Mouse (Mus musculus) lung, embryonic 16.5 days (tissue): ENCODE data around the gene Pgk1. TPM values are rescaled to one million over a fixed set of nuclear protein-coding genes. Genes with fewer than 3 reads are reported as not detected.
A peak's percentile ranks its signal among the peaks of the same experiment; 100 is the strongest.

ENCODE experiments used
- ATAC-seq: fragments of 200-750 bp; cut with Nextera tagmentation; 2 replicates; pipeline ENCODE4 v1.8.0; 2017; ENCODE audit warnings: low read depth, mild to moderate bottlenecking, moderate library complexity
- H3K27ac ChIP-seq: fragments of 300-500 bp; sonication (generic); 2 replicates; pipeline ENCODE4 v1.5.1; 2014; ENCODE audit warnings: mild to moderate bottlenecking, control low read depth, low read length
- H3K27me3 ChIP-seq: fragments of 300-500 bp; sonication (generic); 2 replicates; pipeline ENCODE4 v1.6.1; 2014; ENCODE audit warnings: low read depth, low read length, mixed read lengths; ENCODE audit not compliant: control insufficient read depth, insufficient read depth
- H3K36me3 ChIP-seq: fragments of 300-500 bp; sonication (generic); 2 replicates; pipeline ENCODE4 v1.6.1; 2014; ENCODE audit warnings: low read length; ENCODE audit not compliant: control insufficient read depth, insufficient read depth
- H3K4me1 ChIP-seq: fragments of 300-500 bp; sonication (generic); replicated peaks from 2 replicates; pipeline ENCODE4 v1.6.1; 2014; ENCODE audit warnings: low read length, mixed read lengths; ENCODE audit not compliant: control insufficient read depth, insufficient read depth
- H3K4me2 ChIP-seq: fragments of 300-500 bp; sonication (generic); 2 replicates; pipeline ENCODE4 v1.6.1; 2014; ENCODE audit warnings: low read depth, low read length, control low read depth
- H3K4me3 ChIP-seq: fragments of 300-500 bp; sonication (generic); 2 replicates; pipeline ENCODE4 v1.5.1; 2014; ENCODE audit warnings: mild to moderate bottlenecking, low read length, control low read depth
- H3K9ac ChIP-seq: fragments of 300-500 bp; sonication (generic); 2 replicates; pipeline ENCODE4 v1.6.1; 2014; ENCODE audit warnings: low read length, control low read depth
- H3K9me3 ChIP-seq: fragments of 300-500 bp; sonication (generic); 2 replicates; pipeline ENCODE4 v1.6.1; 2016; ENCODE audit warnings: low read length; ENCODE audit not compliant: control insufficient read depth
- WGBS: fragments of 180-500 bp; shearing (Covaris S2); extraction: QIAGEN DNeasy Blood & Tissue Kit; methylation state at CpG from one replicate; pipeline ENCODE4 v1.1.7; 2014; 5-methylcytosine and 5-hydroxymethylcytosine counted together
- polyA plus RNA-seq: library from polyadenylated mRNA; unstranded; fragments of >200 nt; fragmentation: Nextera tagmentation; extraction: Ambion mirVana; gene quantifications from 2 replicates; pipeline ENCODE4 v1.2.1, GENCODE M21; 2015

The Pgk1 gene
- polyA plus RNA-seq = 257 and 269 TPM in 2 replicates

DNA sequence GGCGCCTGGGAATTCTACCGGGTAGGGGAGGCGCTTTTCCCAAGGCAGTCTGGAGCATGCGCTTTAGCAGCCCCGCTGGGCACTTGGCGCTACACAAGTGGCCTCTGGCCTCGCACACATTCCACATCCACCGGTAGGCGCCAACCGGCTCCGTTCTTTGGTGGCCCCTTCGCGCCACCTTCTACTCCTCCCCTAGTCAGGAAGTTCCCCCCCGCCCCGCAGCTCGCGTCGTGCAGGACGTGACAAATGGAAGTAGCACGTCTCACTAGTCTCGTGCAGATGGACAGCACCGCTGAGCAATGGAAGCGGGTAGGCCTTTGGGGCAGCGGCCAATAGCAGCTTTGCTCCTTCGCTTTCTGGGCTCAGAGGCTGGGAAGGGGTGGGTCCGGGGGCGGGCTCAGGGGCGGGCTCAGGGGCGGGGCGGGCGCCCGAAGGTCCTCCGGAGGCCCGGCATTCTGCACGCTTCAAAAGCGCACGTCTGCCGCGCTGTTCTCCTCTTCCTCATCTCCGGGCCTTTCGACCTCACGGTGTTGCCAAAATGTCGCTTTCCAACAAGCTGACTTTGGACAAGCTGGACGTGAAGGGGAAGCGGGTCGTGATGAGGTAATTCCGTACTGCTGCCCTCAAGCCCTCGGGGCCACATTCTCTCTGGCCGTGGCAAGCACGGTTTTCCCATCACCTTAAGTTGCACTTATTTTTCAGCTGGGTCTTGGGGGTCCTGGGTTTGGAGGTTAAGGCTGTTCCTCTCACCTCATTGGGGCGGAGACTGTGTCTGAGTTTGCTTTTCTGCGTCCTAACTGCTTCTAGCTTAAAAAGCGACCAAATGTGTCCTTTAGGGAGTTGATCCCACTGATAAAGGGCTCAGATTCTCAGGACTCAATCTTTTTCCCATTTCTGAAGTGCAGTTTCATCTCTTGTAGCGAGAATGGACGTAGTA, at the start of gene Pgk1:
Gene Pgk1 (plus strand): TSS at position 388 of the 937 bp plus-strand sequence.
- Histone ChIP-seq H3K9me3 (no peaks in the 10 kb centered on the region), H3K27me3 (no peaks in the 10 kb centered on the region), H3K4me1 (peaks cover 16% of the 10 kb centered on the region), H3K27ac (peak within 1 kb of the TSS; percentile 90), H3K4me2 (peak within 1 kb of the TSS; percentile 74), H3K36me3 (no peaks in the 10 kb centered on the region), H3K4me3 (peak within 1 kb of the TSS; percentile 56), H3K9ac (peak within 1 kb of the TSS; percentile 72)
- ATAC-seq = peak; percentile 97
- 12% methylated on average over 45 of the region's 55 CpGs for WGBS

DNA sequence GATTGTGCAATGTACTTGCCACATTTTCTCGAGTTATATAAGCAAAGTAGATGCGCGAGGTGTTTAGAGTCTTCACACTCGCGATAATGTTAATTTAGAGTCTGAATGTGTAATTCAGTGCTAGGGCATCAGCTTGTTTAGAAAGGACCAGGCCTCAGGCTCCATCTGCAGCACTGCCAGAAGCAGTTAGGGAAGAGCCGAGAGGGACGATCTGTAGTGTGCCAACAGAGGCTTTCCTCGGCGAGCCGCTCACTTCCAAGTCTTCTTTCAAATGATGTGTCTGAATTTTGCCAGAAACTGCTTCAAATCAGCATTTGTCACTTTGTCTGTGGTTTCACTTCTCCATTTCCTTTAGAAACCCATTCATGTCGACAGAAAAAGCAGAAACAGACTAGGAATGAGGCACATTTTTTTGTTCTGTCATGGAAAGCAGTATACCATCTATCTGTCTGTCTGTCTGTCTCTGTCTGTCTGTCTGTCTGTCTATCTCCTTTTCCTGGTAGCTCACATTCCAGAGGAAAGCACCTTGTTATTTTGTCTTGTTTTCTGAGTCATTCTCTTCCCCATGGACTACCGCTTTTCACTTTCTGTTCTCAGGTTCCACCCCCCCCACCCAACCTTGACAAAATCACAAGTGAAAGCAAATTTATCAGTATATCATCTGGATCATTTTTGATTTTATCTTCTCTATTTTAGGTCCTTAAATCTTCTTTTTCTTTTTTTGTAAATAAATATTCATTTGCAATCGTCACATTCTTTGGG, 47.4 kb upstream of the Pgk1 start:
- Histone ChIP-seq H3K4me2 (no peak overlapping the region), H3K27ac (no peak overlapping the region), H3K27me3 (no peaks in the 10 kb centered on the region), H3K36me3 (no peaks in the 10 kb centered on the region), H3K4me3 (no peak overlapping the region), H3K4me1 (no peaks in the 10 kb centered on the region), H3K9ac (no peak overlapping the region), H3K9me3 (no peaks in the 10 kb centered on the region)
- no peak for ATAC-seq
- WGBS = 79% methylated on average over 13 of the region's 13 CpGs

DNA sequence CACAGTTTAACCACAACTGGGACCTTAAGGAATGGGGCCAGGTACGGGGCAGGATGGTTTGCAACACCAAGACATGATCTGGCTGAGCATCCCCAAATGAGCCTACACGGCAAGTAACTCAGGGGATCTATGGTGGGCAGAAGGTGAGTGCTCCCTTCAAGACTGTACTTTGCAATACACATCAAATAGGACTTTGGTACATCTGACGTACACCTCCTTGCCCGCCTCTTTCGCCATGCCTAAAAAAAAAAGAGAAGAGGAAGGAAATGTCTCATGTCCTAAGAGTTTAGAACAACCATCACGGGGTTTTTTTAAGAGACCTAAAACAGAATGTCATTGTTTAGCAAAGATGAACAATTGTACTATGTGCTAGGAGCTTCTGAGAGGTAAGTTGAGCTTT, 44.0 kb upstream of the Pgk1 start, which contains the start of gene Tlr13:
Gene Tlr13 (plus strand): TSS at position 269 of the 400 bp plus-strand sequence.
- Histone ChIP-seq H3K9me3 (no peaks in the 10 kb centered on the region), H3K4me3 (no peak within 1 kb of the TSS), H3K27me3 (no peaks in the 10 kb centered on the region; the same call in 1 of the 2 replicates), H3K27ac (no peak within 1 kb of the TSS), H3K36me3 (no peaks in the 10 kb centered on the region), H3K4me1 (no peaks in the 10 kb centered on the region), H3K9ac (no peak within 1 kb of the TSS), H3K4me2 (no peak within 1 kb of the TSS)
- ATAC-seq = no peak
- WGBS = 84% methylated on average over 6 of the region's 6 CpGs

DNA sequence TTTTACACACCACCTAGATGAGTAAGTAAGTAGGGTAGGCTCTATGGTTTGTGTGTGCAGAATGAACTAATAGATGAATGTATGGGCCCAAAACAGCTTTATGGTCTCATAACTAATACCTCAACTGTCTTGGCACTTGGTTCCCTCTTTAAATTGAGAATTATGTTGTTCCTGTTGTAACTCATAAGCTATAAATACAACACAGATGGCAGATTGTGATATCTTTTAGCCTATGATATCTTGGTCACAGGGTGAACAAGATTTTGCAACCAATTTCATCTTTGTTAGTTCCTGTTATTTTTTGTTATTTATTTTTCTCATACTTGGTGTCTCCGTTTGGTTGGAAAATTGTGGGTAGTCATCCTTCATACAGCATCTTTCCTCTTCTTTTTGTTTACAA, 38.7 kb upstream of the Pgk1 start:
- Histone ChIP-seq H3K27ac (no peak overlapping the region), H3K36me3 (no peaks in the 10 kb centered on the region), H3K4me3 (no peak overlapping the region), H3K9ac (no peak overlapping the region), H3K27me3 (no peaks in the 10 kb centered on the region; the same call in 1 of the 2 replicates), H3K4me1 (no peaks in the 10 kb centered on the region), H3K9me3 (no peaks in the 10 kb centered on the region), H3K4me2 (no peak overlapping the region)
- WGBS = 65% methylated on average over 1 of the region's 1 CpGs
- no peak for ATAC-seq

DNA sequence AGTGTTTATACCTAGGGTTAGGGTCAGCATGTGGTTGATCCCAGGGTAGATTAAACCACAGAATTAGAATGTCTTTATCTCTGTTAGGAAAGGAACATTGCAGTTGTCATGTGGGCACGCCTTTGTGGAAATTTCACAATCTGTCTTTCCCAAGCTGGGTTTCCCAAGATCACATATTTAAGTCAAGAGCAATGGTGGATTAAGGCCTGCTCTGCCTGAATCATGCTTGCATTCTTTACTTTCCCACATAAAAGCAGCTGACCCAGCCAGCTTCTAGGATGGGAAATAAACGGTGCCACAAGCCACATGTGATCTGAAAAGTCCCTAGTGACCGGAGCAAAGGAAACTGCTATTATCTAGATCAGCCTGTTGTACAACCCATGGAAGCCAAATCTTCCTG, 37.4 kb upstream of the Pgk1 start:
- Histone ChIP-seq H3K27me3 (no peaks in the 10 kb centered on the region; the same call in 1 of the 2 replicates), H3K4me2 (no peak overlapping the region), H3K4me3 (no peak overlapping the region), H3K27ac (no peak overlapping the region), H3K9ac (no peak overlapping the region), H3K9me3 (no peaks in the 10 kb centered on the region), H3K36me3 (no peaks in the 10 kb centered on the region), H3K4me1 (no peaks in the 10 kb centered on the region)
- no peak for ATAC-seq
- 81% methylated on average over 3 of the region's 3 CpGs for WGBS

DNA sequence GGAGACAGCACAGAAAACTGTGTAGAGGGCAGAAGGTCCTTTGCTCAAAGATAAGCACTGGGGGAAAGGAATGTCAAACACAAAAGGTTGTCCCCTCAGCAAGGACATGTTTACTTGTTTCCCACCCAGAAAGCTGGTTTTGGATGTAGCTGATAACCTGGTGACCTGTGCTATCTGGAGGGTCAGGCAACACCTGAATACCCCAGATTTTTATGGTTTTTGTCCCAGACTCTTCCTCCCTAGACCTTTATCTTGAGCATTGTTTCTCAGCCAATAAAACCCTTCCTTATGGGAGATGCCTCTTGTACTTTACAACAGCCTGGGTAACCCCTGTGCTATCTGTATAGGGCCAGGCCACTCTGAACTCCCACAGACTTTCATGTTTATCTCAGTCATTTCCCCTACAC, 32.7 kb upstream of the Pgk1 start:
- Histone ChIP-seq H3K27ac (no peak overlapping the region), H3K4me2 (no peak overlapping the region), H3K9ac (no peak overlapping the region), H3K36me3 (no peaks in the 10 kb centered on the region), H3K9me3 (no peaks in the 10 kb centered on the region), H3K27me3 (peaks cover 5% of the 10 kb centered on the region), H3K4me3 (no peak overlapping the region), H3K4me1 (no peaks in the 10 kb centered on the region)
- no peak for ATAC-seq

DNA sequence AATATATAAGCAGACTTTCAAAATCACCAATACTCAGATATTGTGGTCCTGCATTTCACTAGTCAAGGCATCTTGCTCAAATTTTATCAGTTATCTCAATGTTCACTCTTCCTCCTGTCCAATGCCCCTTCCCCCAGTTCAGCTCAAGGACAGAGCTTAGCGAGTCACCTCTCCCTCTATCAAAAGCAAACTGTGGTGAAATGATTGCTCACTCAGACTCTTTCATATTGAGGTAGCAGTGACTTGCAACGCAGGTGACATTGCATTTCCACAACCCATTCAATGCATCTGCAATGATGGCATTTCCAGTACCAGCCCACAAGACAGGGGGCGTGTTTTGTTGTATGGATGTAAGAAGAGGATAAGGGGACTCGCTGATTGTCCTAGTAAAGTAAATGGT, 31.0 kb upstream of the Pgk1 start:
- no peaks in the 10 kb centered on the region for H3K9me3 ChIP-seq
- no peak overlapping the region for H3K9ac ChIP-seq
- peaks cover 5% of the 10 kb centered on the region for H3K27me3 ChIP-seq
- WGBS = 58% methylated on average over 4 of the region's 4 CpGs
- no peaks in the 10 kb centered on the region for H3K4me1 ChIP-seq
- H3K4me2 ChIP-seq = no peak overlapping the region
- H3K36me3 ChIP-seq = no peaks in the 10 kb centered on the region
- H3K27ac ChIP-seq = no peak overlapping the region
- H3K4me3 ChIP-seq = no peak overlapping the region
- ATAC-seq = no peak

DNA sequence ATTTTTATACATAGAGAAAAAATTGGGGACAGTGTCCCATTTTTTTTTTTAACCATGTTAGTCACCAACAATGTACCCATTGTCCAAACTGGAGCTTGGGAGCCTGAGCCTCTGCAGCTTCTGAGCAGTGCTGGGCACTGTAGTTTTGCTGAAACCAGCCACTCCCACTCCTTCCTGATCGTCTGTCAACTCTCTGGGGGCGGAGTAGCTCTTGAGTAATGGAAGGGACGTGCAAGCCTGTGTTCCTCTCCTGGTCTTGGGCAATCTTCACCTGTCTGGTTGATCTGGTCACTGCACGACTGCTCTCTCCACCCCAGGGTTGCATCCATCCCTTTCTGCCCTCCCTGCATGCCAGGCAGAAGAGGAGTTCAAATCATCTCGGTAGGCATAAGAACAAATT, 22.9 kb upstream of the Pgk1 start:
- Histone ChIP-seq H3K4me1 (0 out of 2 replicates have a peak, but pooled peaks cover 3% of the 10 kb centered on the region), H3K27me3 (no peaks in the 10 kb centered on the region)

DNA sequence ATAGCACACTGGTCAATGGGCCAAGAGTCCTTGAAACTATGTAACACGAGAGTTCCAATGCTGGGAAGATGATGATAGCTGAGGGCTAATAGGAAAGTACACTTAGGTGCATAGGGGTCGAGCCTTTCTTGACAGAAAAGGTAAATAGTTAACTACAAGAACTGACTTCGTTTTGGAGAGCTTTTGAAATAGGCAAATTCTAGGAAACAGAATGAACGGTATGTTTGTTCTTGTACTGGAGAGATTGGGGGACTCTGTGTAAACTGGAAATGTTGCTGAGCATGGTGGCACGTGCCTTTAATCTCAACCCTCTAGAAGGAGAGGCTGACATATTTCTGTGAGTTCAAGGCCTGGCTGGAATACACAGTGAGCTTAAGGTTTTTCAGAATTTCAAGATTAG, 22.3 kb upstream of the Pgk1 start:
- Histone ChIP-seq H3K27me3 (no peaks in the 10 kb centered on the region), H3K9me3 (no peaks in the 10 kb centered on the region), H3K4me3 (no peak overlapping the region), H3K4me1 (0 out of 2 replicates have a peak, but pooled peaks cover 3% of the 10 kb centered on the region), H3K4me2 (no peak overlapping the region), H3K36me3 (no peaks in the 10 kb centered on the region), H3K9ac (no peak overlapping the region), H3K27ac (no peak overlapping the region)
- 46% methylated on average over 5 of the region's 5 CpGs for WGBS
- peak; percentile 74 for ATAC-seq

More for the DNA sequence above, 22.9 kb upstream of the Pgk1 start:
- Histone ChIP-seq H3K9me3 (no peaks in the 10 kb centered on the region), H3K4me2 (no peak overlapping the region), H3K27ac (no peak overlapping the region), H3K36me3 (no peaks in the 10 kb centered on the region), H3K9ac (no peak overlapping the region), H3K4me3 (no peak overlapping the region)
- 33% methylated on average over 5 of the region's 5 CpGs for WGBS
- peak; percentile 84 for ATAC-seq
